Comparison of ENCODE assay signal across 10 mouse cellular contexts in the genomic region with DNA sequence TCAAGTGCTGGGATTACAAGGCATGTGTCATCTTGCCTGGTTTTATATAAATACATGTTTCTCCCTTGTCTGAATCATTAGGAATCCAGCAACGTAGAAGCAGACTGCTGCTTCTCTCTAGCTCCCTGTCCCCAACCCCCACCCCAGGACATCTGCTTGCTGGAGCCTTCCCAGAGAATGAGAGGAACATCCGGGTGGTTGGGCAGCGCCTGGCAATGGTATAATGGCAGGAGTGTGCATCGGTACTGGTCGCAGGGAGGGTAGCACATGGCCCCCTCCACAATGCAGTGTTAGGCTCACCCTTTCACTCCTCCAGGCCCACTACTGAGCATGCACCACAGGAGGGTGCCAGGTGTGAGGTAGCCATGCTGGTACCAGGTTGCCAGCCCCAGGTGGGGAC.
DNase-seq lines count a peak whose midpoint lies in the region; ATAC-seq and TF ChIP-seq lines count a peak whose summit lies in the region.
"Had no signal": no experiment of that assay in that cellular context is flagged by ENCODE, and none has a peak within 500 bp of the region (broad histone marks: within the 10 kb centered on the region; RNA-seq: fewer than 3 reads in every experiment).

No protein-coding gene starts in this region.

- TF ChIP-seq CTCF in brain, embryonic 14.5 days (IDR thresholded peaks at IDR 0.05; ENCODE audit: borderline replicate concordance, extremely low read depth, insufficient read depth, insufficient read length) = no peak

- intact Hi-C loops in heart, postnatal 36 days (cut with DNase I) = loop anchor here (10.0 kb wide), 1 partner anchor 155 kb away; a partner anchor contains a TSS

- ATAC-seq in CD4-positive, CD25-positive, alpha-beta regulatory T cell, adult 4 months = no peak
- ATAC-seq: intestine, postnatal 0 days; midbrain, embryonic 16.5 days had no signal

- DNase-seq in heart, adult 11 months = peak; percentile 67
- no peak for DNase-seq in heart, postnatal 36 days
- DNase-seq in 3134 (ENCODE audit: extremely low read depth, insufficient read length, low spot score) = peak; percentile 29
- DNase-seq in brain, embryonic 14.5 days (ENCODE audit: low read depth) = peak; percentile 66
- DNase-seq in left cerebral cortex, adult 18-20 months (ENCODE audit: low spot score in 2 of 2) = peak; percentile 27 to 34
- no peak for DNase-seq in urinary bladder, postnatal 14 days (ENCODE audit: low spot score)
- DNase-seq in retina, embryonic 14.5 days (ENCODE audit: low spot score) = no peak

- TF ChIP-seq POLR2A in brain, embryonic 14.5 days (IDR thresholded peaks at IDR 0.05; ENCODE audit: borderline replicate concordance, extremely low read depth, insufficient read depth, insufficient read length, poor library complexity, severe bottlenecking) = no peak

Comparison
In these comparisons a context has a peak if more than half of its experiments do, and no peak if none do; other contexts are left out.
1. DNase-seq: peak in heart, adult 11 months (single experiment), 3134 (single experiment), brain, embryonic 14.5 days (single experiment) and left cerebral cortex, adult 18-20 months (2 of 2); none in heart, postnatal 36 days (0 of 2), urinary bladder, postnatal 14 days (single experiment) and retina, embryonic 14.5 days (single experiment).